Mouse (Mus musculus) layer of hippocampus, adult 18-20 months (tissue): Measurements from ENCODE around the gene Sfmbt1. TPM values are rescaled to one million over a fixed set of nuclear protein-coding genes. Genes with fewer than 3 reads are reported as not detected.

ENCODE experiments used
- DNase-seq, 2 experiments: peaks; one replicate each; pipeline ENCODE4 v3.0.0; 2022; ENCODE audit warnings: low spot score in 2 of 2
- total RNA-seq, 2 experiments: library from RNA; stranded (reverse); gene quantifications; 2 replicates each; pipeline ENCODE4 v1.2.3; 2021

The Sfmbt1 gene
- total RNA-seq, 2 experiments from 2014 or later, result 36.4 to 36.5 TPM

DNA sequence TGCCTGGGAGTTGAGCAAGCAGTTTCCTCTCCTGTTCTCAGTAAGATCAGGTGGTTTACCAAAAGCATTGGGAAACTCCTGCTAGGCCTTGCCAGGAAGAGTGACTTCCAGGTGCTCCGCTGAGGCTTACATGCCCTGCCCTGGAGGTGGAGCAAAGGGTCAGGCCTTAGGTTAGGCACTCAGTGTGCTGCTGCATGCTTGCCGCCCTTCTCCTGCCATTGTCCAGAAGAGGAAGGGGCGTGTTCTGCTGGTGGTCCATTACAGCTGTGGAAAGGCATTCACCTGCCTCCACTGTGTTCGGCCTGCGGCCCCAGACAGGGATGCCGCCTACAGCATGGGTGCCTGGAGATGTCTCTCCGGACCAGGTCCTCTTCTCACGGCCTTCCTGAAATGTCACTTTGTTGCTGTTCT is 154.7 kb downstream of the Sfmbt1 start:
- DNase-seq, result no peak

DNA sequence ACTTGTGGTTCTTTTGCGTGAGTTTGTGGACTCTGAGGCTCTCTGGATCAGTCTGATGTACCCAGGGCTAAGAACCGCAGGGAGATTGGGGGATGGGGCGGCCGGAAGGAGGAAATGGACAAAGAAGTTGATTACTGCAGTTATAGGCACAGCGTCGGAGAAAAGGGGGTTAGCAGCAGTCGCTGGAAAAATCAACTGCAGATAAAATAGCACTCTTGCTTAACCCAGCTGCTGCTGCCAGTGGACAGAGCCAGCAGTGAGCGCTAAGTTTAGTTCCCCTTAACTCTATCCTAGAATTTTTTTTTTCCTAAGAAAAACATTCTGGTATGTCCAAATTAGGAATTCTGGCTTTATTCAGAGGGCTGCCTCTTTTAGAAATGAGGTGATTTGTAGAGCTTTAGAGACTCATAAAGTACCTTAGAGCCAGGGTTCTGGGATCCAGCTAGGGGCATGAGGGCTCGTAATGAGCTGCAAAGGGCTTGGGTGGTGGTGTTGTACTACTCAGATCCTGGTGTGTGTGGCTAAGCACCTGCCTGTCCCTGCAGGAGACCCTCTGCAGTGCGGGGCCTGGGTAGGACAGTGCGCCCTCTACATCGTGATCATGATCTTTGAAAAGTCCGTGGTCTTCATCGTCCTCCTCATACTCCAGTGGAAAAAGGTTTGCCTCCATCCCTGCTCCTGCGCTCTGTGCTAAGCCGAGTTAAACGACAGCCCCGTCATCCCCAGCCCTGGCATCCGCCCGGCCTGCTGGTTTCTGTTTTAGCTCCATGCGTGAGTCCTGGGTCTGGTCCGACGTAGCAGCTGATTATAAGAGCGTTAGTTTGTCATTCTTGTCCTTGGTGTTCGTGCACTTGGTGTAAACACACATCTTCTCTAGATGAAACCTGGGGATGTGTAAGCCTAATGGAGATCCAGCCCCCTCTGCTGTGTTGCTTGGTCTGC is 155.8 kb downstream of the Sfmbt1 start:
- no peak for DNase-seq

Other genes starting within 250 kb of the Sfmbt1 start
- 10 to 100 TPM; 22.8 to 23.2 TPM for gene Dcp1a, start 235.3 kb upstream of the Sfmbt1 start, total RNA-seq
- gene Cacna1d, start 223.4 kb upstream of the Sfmbt1 start, total RNA-seq, result 10 to 100 TPM; 39.7 to 43.9 TPM
- 100 to 1,000 TPM; 186 to 187 TPM for gene Tkt, start 166.5 kb upstream of the Sfmbt1 start, total RNA-seq
- gene Prkcd, start 88.6 kb upstream of the Sfmbt1 start, total RNA-seq, result 10 to 100 TPM; 31.5 to 38.1 TPM
- gene Rft1, start 60.5 kb upstream of the Sfmbt1 start, total RNA-seq, result 10 to 100 TPM; 10.9 TPM
- 10 to 100 TPM; 18.5 to 20.6 TPM for gene Tmem110, start 110.7 kb downstream of the Sfmbt1 start, total RNA-seq
- gene Mustn1, start 164.4 kb downstream of the Sfmbt1 start, total RNA-seq, result 1 to 10 TPM in 1 of 2 experiments, under 1 TPM in 1; 0.89 to 1.8 TPM
- gene Itih4, start 171.6 kb downstream of the Sfmbt1 start, total RNA-seq, result under 1 TPM in 1 of 2 experiments, not detected in 1; 0.15 TPM
- gene Itih3, start 208.9 kb downstream of the Sfmbt1 start, total RNA-seq, result 10 to 100 TPM; 25.6 to 31.0 TPM
- gene Itih1, start 228.4 kb downstream of the Sfmbt1 start, total RNA-seq, result not detected
- gene Nek4, start 236.5 kb downstream of the Sfmbt1 start, total RNA-seq, result 10 to 100 TPM; 18.2 to 20.4 TPM